Mouse (Mus musculus): ENCODE data around the gene Ssbp4. TPM values are rescaled to one million over a fixed set of nuclear protein-coding genes. Genes with fewer than 3 reads are reported as not detected.
"Not testable (repeated sequence)": the region's sequence is repeated elsewhere in the genome, so short reads cannot be mapped to it uniquely, and the experiment has no call there.

The Ssbp4 gene
- total RNA-seq, 1 experiment: 85.5 TPM

DNA sequence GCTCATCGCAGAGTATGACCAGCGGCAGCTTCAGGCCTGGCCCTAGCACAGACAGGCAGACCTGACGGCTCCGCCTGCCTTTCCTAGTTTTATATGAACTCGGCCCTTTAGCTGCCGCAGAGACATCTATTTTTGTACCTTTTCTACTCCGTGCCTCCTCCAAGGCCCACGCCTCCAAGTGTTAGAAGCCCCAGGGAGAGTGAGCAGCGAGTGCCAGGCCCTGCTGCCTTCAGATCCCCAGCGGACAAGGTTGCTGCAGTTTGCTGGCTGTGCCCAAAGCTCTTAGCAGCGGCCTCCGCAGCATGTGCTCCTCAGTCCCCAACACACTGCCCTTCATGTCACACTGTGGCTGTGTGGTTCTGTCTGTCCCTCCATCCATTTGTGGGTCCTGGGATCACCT lies 17.1 kb downstream of the Ssbp4 start:
- H3K9ac ChIP-seq (ENCODE audit: insufficient read depth, low read depth, low read length, poor library complexity, severe bottlenecking): no peak overlapping the region

DNA sequence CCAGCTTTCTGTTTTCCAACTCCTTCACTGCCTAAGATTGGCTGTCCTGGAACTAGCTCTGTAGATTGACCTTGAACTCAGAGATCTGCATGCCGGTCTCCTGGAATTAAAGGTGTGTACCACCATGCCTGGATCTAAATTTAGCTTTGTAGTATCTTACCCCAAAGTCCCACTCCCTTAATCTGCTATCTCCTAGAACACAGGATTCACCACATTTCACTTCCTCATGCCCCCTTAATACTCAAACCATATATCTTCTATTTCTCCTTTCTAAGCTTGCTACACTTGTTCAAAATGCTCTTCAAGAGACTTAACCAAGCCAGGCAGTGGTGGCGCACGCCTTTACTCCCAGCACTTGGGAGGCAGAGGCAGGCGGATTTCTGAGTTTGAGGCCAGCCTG lies 20.7 kb downstream of the Ssbp4 start:
- DNase-seq (ENCODE audit: low read depth, low spot score); in situ Hi-C loops (cut with MboI; ENCODE audit: low sequenced_read_pairs in 2 of 2, unreplicated experiment in 2 of 2); H3K4me3 ChIP-seq (ENCODE audit: insufficient read depth in 1 of 2, low read depth in 1 of 2, low read length in 2 of 2, poor library complexity in 1 of 2, severe bottlenecking in 1 of 2); H3K9me3 ChIP-seq (ENCODE audit: control insufficient read depth, insufficient read depth, low read depth, low read length); H3K9ac ChIP-seq (ENCODE audit: insufficient read depth, low read depth, low read length, poor library complexity, severe bottlenecking); H3K27ac ChIP-seq (ENCODE audit: insufficient read depth, low read depth, low read length, poor library complexity, severe bottlenecking): not testable (repeated sequence)
- H3K36me3 ChIP-seq (ENCODE audit: control insufficient read depth, insufficient read depth, low read length, poor library complexity, severe bottlenecking): peaks cover 33% of the 10 kb centered on the region
- H3K4me1 ChIP-seq (ENCODE audit: control insufficient read depth in 2 of 2, insufficient read depth in 2 of 2, low read length in 2 of 2, poor library complexity in 1 of 2): peaks cover 0 to 14% of the 10 kb centered on the region in 2 experiments; a peak in 1 of 4 replicates

More for the DNA sequence above, 17.1 kb downstream of the Ssbp4 start:
- Histone ChIP-seq H3K27ac (ENCODE audit: insufficient read depth, low read depth, low read length, poor library complexity, severe bottlenecking) (no peak overlapping the region), H3K4me3 (ENCODE audit: insufficient read depth in 1 of 2, low read depth in 1 of 2, low read length in 2 of 2, poor library complexity in 1 of 2, severe bottlenecking in 1 of 2) (peak overlapping the region in 1 of 2 experiments; percentile 25; a peak in 1 of 4 replicates), H3K4me1 (ENCODE audit: control insufficient read depth in 2 of 2, insufficient read depth in 2 of 2, low read length in 2 of 2, poor library complexity in 1 of 2) (peaks cover 2 to 25% of the 10 kb centered on the region in 2 experiments; a peak in 1 of 4 replicates), H3K36me3 (ENCODE audit: control insufficient read depth, insufficient read depth, low read length, poor library complexity, severe bottlenecking) (peaks cover 26% of the 10 kb centered on the region), H3K9me3 (ENCODE audit: control insufficient read depth, insufficient read depth, low read depth, low read length) (no peaks in the 10 kb centered on the region)
- in situ Hi-C loops (cut with MboI; ENCODE audit: low sequenced_read_pairs in 2 of 2, unreplicated experiment in 2 of 2): no loop called here
- TF ChIP-seq ZNF384 (IDR thresholded peaks at IDR 0.05; ENCODE audit: low read depth, low read length) (no peak), ZC3H11A (IDR thresholded peaks at IDR 0.05; ENCODE audit: borderline replicate concordance, low read depth, low read length) (no peak), MAFK (IDR thresholded peaks at IDR 0.05; ENCODE audit: insufficient read depth, low read depth, low read length) (no peak), CHD2 (IDR thresholded peaks at IDR 0.05; ENCODE audit: low read depth, low read length) (no peak), HCFC1 (IDR thresholded peaks at IDR 0.05; ENCODE audit: borderline replicate concordance, insufficient read depth, low read length) (no peak)
- no peak for DNase-seq (ENCODE audit: low read depth, low spot score)

DNA sequence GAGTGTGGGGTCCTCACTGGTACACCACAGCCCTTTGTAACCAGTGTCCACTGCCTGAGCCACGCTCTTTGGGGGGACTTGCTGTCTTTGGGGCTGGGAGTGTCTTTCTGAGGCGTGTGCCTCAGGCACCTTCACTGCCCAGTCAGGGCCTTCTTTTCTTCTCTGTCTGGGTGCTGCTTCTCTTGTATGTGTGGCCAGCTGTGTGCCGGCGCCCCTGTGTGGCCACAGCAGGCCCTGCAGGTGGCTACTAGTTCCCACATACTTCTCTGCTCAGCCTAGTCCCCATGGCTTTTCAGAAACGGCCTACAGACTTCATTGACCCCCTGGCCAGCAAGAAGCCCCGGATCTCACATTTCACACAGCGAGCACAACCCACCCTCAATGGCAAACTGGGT lies 23.4 kb downstream of the Ssbp4 start:
- no peak overlapping the region for H3K27ac ChIP-seq (ENCODE audit: insufficient read depth, low read depth, low read length, poor library complexity, severe bottlenecking)
- no peaks in the 10 kb centered on the region for H3K9me3 ChIP-seq (ENCODE audit: control insufficient read depth, insufficient read depth, low read depth, low read length)
- in situ Hi-C loops (cut with MboI; ENCODE audit: low sequenced_read_pairs in 2 of 2, unreplicated experiment in 2 of 2): no loop called here
- no peak overlapping the region for H3K4me3 ChIP-seq (ENCODE audit: insufficient read depth in 1 of 2, low read depth in 1 of 2, low read length in 2 of 2, poor library complexity in 1 of 2, severe bottlenecking in 1 of 2)
- TF ChIP-seq HCFC1 (IDR thresholded peaks at IDR 0.05; ENCODE audit: borderline replicate concordance, insufficient read depth, low read length): no peak
- 0 out of 2 replicates have a peak, but pooled peaks have one; percentile 14 for TF ChIP-seq ZC3H11A (IDR thresholded peaks at IDR 0.05; ENCODE audit: borderline replicate concordance, low read depth, low read length)
- DNase-seq (ENCODE audit: low read depth, low spot score): no peak
- H3K4me1 ChIP-seq (ENCODE audit: control insufficient read depth in 2 of 2, insufficient read depth in 2 of 2, low read length in 2 of 2, poor library complexity in 1 of 2): peaks cover 0 to 8% of the 10 kb centered on the region in 2 experiments; a peak in 1 of 4 replicates
- H3K9ac ChIP-seq (ENCODE audit: insufficient read depth, low read depth, low read length, poor library complexity, severe bottlenecking): no peak overlapping the region
- peaks cover 40% of the 10 kb centered on the region for H3K36me3 ChIP-seq (ENCODE audit: control insufficient read depth, insufficient read depth, low read length, poor library complexity, severe bottlenecking)

DNA sequence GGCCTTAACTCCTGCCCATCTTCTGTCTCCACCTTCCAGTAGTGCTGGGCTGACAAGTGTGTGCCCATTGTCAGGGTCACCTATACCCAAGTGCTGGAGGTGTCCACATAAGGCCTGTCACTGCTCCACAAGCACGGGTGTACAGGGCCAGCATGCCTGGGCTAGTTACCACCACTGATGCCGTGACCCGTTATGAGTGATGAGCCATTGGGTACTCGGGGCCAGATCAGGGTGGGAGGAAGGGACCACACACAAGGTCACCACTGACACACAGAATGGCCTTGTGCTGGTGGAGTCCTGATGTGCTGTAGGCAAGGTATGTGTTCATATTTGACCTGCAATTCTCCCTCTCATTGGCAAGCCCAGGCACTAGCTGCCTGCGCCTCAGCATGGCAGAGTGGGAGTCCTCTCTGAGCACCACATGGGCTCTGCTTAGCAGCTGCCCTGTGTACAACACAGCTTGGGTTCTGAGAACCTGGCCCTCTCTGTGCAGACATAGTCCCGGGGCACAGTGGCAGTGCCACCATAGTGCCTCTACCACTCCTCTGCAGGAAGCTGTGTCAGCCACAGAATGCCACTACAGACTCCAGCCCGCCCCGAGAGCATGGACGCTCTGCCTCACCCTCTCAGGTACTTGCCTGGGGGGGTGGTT lies 23.9 kb downstream of the Ssbp4 start:
- Histone ChIP-seq H3K9ac (ENCODE audit: insufficient read depth, low read depth, low read length, poor library complexity, severe bottlenecking) (no peak overlapping the region; the same call in 1 of the 2 replicates), H3K4me3 (ENCODE audit: insufficient read depth in 1 of 2, low read depth in 1 of 2, low read length in 2 of 2, poor library complexity in 1 of 2, severe bottlenecking in 1 of 2) (no peak overlapping the region), H3K4me1 (ENCODE audit: control insufficient read depth in 2 of 2, insufficient read depth in 2 of 2, low read length in 2 of 2, poor library complexity in 1 of 2) (peaks cover 0 to 8% of the 10 kb centered on the region in 2 experiments; a peak in 1 of 4 replicates), H3K27ac (ENCODE audit: insufficient read depth, low read depth, low read length, poor library complexity, severe bottlenecking) (0 out of 2 replicates have a peak overlapping the region, but pooled peaks have one; percentile 1), H3K36me3 (ENCODE audit: control insufficient read depth, insufficient read depth, low read length, poor library complexity, severe bottlenecking) (peaks cover 40% of the 10 kb centered on the region), H3K9me3 (ENCODE audit: control insufficient read depth, insufficient read depth, low read depth, low read length) (no peaks in the 10 kb centered on the region)
- no peak for DNase-seq (ENCODE audit: low read depth, low spot score)
- in situ Hi-C loops (cut with MboI; ENCODE audit: low sequenced_read_pairs in 2 of 2, unreplicated experiment in 2 of 2): no loop called here
- no peak for TF ChIP-seq CHD2 (IDR thresholded peaks at IDR 0.05; ENCODE audit: low read depth, low read length)
- no peak for TF ChIP-seq ZNF384 (IDR thresholded peaks at IDR 0.05; ENCODE audit: low read depth, low read length)
- no peak for TF ChIP-seq HCFC1 (IDR thresholded peaks at IDR 0.05; ENCODE audit: borderline replicate concordance, insufficient read depth, low read length)
- TF ChIP-seq ZC3H11A (IDR thresholded peaks at IDR 0.05; ENCODE audit: borderline replicate concordance, low read depth, low read length): no peak
- TF ChIP-seq MAFK (IDR thresholded peaks at IDR 0.05; ENCODE audit: insufficient read depth, low read depth, low read length): no peak

All from ES-E14 (cell line).